Comparison of ENCODE assay signal across 18 mouse cellular contexts in genomic region chr15:10426545-10427266, GRCm38 (mm10). TPM values are rescaled to one million over a fixed set of nuclear protein-coding genes. Genes with fewer than 3 reads are reported as not detected.
DNase-seq lines count a peak whose midpoint lies in the region; ATAC-seq lines count a peak whose summit lies in the region.
"Had no signal": no experiment of that assay in that cellular context is flagged by ENCODE, and none has a peak within 500 bp of the region (broad histone marks: within the 10 kb centered on the region; RNA-seq: fewer than 3 reads in every experiment).

No protein-coding gene starts in this region.

- intact Hi-C loops in left cerebral cortex, postnatal 36 days (cut with DNase I): loop anchor here (2.0 kb wide), 1 partner anchor 16 kb away; no protein-coding TSS in a partner anchor
- intact Hi-C loops in left cerebral cortex, postnatal 4 days (cut with DNase I): no loop called here

- DNase-seq in frontal cortex, postnatal 25 days (ENCODE audit: low spot score in 2 of 2): no peak
- peak; percentile 34 to 56 for DNase-seq in left cerebral cortex, postnatal 36 days (ENCODE audit: low spot score in 2 of 2)
- no peak for DNase-seq in left cerebral cortex, postnatal 4 days
- peak; percentile 61 for DNase-seq in brain, adult 2 months (ENCODE audit: low read depth, low spot score)
- no peak for DNase-seq in B cell, adult 2 months
- DNase-seq: adrenal gland, postnatal 10 days; adrenal gland, postnatal 36 days; cerebellum, adult 11 months; cerebellum, adult 2 months; cerebellum, adult 9-11 months; cerebellum, postnatal 25 days; embryo, embryonic 11 days; gastrocnemius, postnatal 25 days; heart, adult 2 months had no signal

- ATAC-seq in frontal cortex, adult (ENCODE audit: low TSS enrichment): peak; percentile 90
- ATAC-seq: forebrain, embryonic 13.5 days; forebrain, embryonic 16.5 days; Patski had no signal

RNA-seq across cellular contexts. Expression of gene Dnajc21, which starts 43.6 kb away (rescaled TPM):
- 10 to 100 TPM; 24.1 to 27.1 TPM for total RNA-seq in left cerebral cortex, postnatal 36 days (2021)
- 10 to 100 TPM; 15.4 to 20.9 TPM for total RNA-seq in left cerebral cortex, postnatal 4 days (2021)

RNA-seq across cellular contexts. Expression of gene Brix1, which starts 59.0 kb away (rescaled TPM):
- 10 to 100 TPM; 19.2 to 22.1 TPM for total RNA-seq in left cerebral cortex, postnatal 36 days (2021)
- total RNA-seq in left cerebral cortex, postnatal 4 days (2021): 10 to 100 TPM; 24.3 to 26.0 TPM

RNA-seq across cellular contexts. Expression of gene Rad1, which starts 59.1 kb away (rescaled TPM):
- total RNA-seq in left cerebral cortex, postnatal 36 days (2021): 10 to 100 TPM; 13.6 to 18.7 TPM
- 10 to 100 TPM; 11.9 to 15.9 TPM for total RNA-seq in left cerebral cortex, postnatal 4 days (2021)

Comparison
In these comparisons a context has a peak if more than half of its experiments do, and no peak if none do; other contexts are left out.
1. DNase-seq: peak in left cerebral cortex, postnatal 36 days (2 of 2) and brain, adult 2 months (single experiment); none in frontal cortex, postnatal 25 days (0 of 2), left cerebral cortex, postnatal 4 days (single experiment) and B cell, adult 2 months (0 of 2).